Mouse (Mus musculus): ENCODE data around the gene Ccdc148. TPM values are rescaled to one million over a fixed set of nuclear protein-coding genes. Genes with fewer than 3 reads are reported as not detected.

The Ccdc148 gene
- polyA plus RNA-seq (2012; rRNA removed): 1.8 and 2.0 TPM in 2 replicates

GRCm38 (mm10) chr2:59160605-59160963 is at the start of gene Ccdc148, which contains the start of gene Pkp4:
Gene Ccdc148 (minus strand): TSS chr2:59160683.
Gene Pkp4 (plus strand): TSS chr2:59160850.

GRCm38 (mm10) chr2:58859134-58859533 is 301.3 kb downstream of the Ccdc148 start, which contains the start of gene Gm11099:
Gene Gm11099 (plus strand): TSS chr2:58859434.

Other genes starting within 250 kb of the Ccdc148 start
- gene Pkp4, start 167 bp upstream of the Ccdc148 start, polyA plus RNA-seq (2012; rRNA removed): 45.1 and 47.5 TPM in 2 replicates

All from central nervous system, embryonic 14 days (tissue).